In the genomic region with DNA sequence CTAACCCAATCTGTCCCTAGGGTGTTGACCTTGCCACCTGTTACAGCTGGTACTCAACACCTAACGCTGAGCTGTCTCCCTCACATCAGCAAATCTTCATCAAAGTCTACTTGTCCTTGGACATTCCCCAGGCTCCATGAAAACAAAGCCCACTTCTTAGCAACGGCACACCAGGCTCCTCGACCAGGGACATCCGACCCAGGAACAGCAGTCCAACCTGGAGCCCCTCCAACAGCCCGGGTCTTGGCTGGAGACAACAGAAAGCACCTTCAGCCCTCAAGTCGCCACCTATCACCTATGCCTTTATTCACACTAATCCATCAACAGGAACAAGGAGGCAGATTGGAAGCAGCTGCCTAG, we compare ENCODE assay signal across 15 mouse cellular contexts.
DNase-seq lines count a peak whose midpoint lies in the region; ATAC-seq and TF ChIP-seq lines count a peak whose summit lies in the region.
"Had no signal": no experiment of that assay in that cellular context is flagged by ENCODE, and none has a peak within 500 bp of the region (broad histone marks: within the 10 kb centered on the region; RNA-seq: fewer than 3 reads in every experiment).

No protein-coding gene starts in this region.

- no peak for TF ChIP-seq EP300 in lung, postnatal 0 days (IDR thresholded peaks at IDR 0.05)

- no peak overlapping the region for H3K4me2 ChIP-seq in forebrain, embryonic 15.5 days (replicated peaks)
- H3K4me2 ChIP-seq in forebrain, postnatal 0 days (ENCODE audit: low read depth): no peak overlapping the region
- no peak overlapping the region for H3K4me2 ChIP-seq in lung, postnatal 0 days (replicated peaks; ENCODE audit: low read depth, low read length)
- H3K4me2 ChIP-seq: stomach, embryonic 15.5 days had no signal

- peaks cover 19% of the 10 kb centered on the region for H3K4me1 ChIP-seq in forebrain, embryonic 15.5 days
- 0 out of 2 replicates have a peak, but pooled peaks cover 8% of the 10 kb centered on the region for H3K4me1 ChIP-seq in forebrain, postnatal 0 days (ENCODE audit: insufficient read depth)
- peaks cover 14% of the 10 kb centered on the region for H3K4me1 ChIP-seq in lung, postnatal 0 days (ENCODE audit: insufficient read depth, low read depth, low read length)

- TF ChIP-seq CTCF in forebrain, postnatal 0 days (IDR thresholded peaks at IDR 0.05; ENCODE audit: low read depth): no peak
- no peak for TF ChIP-seq CTCF in lung, postnatal 0 days (IDR thresholded peaks at IDR 0.05)

- H3K27me3 ChIP-seq in forebrain, embryonic 15.5 days: no peaks in the 10 kb centered on the region
- H3K27me3 ChIP-seq in forebrain, postnatal 0 days (ENCODE audit: insufficient read depth, low read length): no peaks in the 10 kb centered on the region
- H3K27me3 ChIP-seq in lung, postnatal 0 days (replicated peaks; ENCODE audit: insufficient read depth, low read length): no peaks in the 10 kb centered on the region
- H3K27me3 ChIP-seq: Patski; stomach, embryonic 15.5 days had no signal

- no peaks in the 10 kb centered on the region for H3K9me3 ChIP-seq in forebrain, embryonic 15.5 days
- no peaks in the 10 kb centered on the region for H3K9me3 ChIP-seq in forebrain, postnatal 0 days (ENCODE audit: low read length)
- H3K9me3 ChIP-seq in lung, postnatal 0 days (ENCODE audit: low read length): no peaks in the 10 kb centered on the region
- H3K9me3 ChIP-seq: stomach, embryonic 15.5 days had no signal

- 71% methylated on average over 6 of the region's 6 CpGs for WGBS in forebrain, embryonic 15.5 days
- WGBS in forebrain, postnatal 0 days: 57% methylated on average over 6 of the region's 6 CpGs
- 55% methylated on average over 6 of the region's 6 CpGs for WGBS in lung, postnatal 0 days

- H3K36me3 ChIP-seq in forebrain, embryonic 15.5 days: no peaks in the 10 kb centered on the region
- no peaks in the 10 kb centered on the region for H3K36me3 ChIP-seq in forebrain, postnatal 0 days (ENCODE audit: insufficient read depth)
- H3K36me3 ChIP-seq in lung, postnatal 0 days (ENCODE audit: insufficient read depth, low read length): 0 out of 2 replicates have a peak, but pooled peaks cover 5% of the 10 kb centered on the region

- ATAC-seq in forebrain, embryonic 15.5 days (replicated peaks): no peak
- ATAC-seq in forebrain, postnatal 0 days: no peak
- ATAC-seq in lung, postnatal 0 days: peak; percentile 8; the same call in 1 of the 2 replicates
- ATAC-seq: CD4-positive, CD25-positive, alpha-beta regulatory T cell, adult 4 months; forebrain, embryonic 16.5 days; Patski had no signal

- no peak overlapping the region for H3K4me3 ChIP-seq in forebrain, embryonic 15.5 days
- no peak overlapping the region for H3K4me3 ChIP-seq in forebrain, postnatal 0 days (ENCODE audit: low read depth, low read length)
- no peak overlapping the region for H3K4me3 ChIP-seq in lung, postnatal 0 days (ENCODE audit: low read depth, low read length)
- H3K4me3 ChIP-seq: stomach, embryonic 15.5 days had no signal

- no peak for DNase-seq in forebrain, postnatal 0 days
- no peak for DNase-seq in lung, postnatal 0 days (ENCODE audit: low spot score)
- no peak for DNase-seq in lung, adult 18-20 months
- peak; percentile 76 for DNase-seq in gastrocnemius, postnatal 10 days
- peak; percentile 92 for DNase-seq in skeletal muscle tissue, adult 2 months (ENCODE audit: low read depth, low spot score)
- DNase-seq in testis, postnatal 14 days (ENCODE audit: low spot score): no peak
- DNase-seq: adrenal gland, adult 8-10 months; kidney, postnatal 36 days; lung, postnatal 36 days; right cerebral cortex, postnatal 14 days had no signal

- H3K27ac ChIP-seq in forebrain, embryonic 15.5 days (replicated peaks): peak overlapping the region; percentile 72
- no peak overlapping the region for H3K27ac ChIP-seq in forebrain, postnatal 0 days (ENCODE audit: low read depth, low read length)
- H3K27ac ChIP-seq in lung, postnatal 0 days (ENCODE audit: low read length): no peak overlapping the region
- H3K27ac ChIP-seq: stomach, embryonic 15.5 days had no signal

- H3K9ac ChIP-seq in forebrain, embryonic 15.5 days (replicated peaks): no peak overlapping the region
- H3K9ac ChIP-seq in forebrain, postnatal 0 days: no peak overlapping the region
- no peak overlapping the region for H3K9ac ChIP-seq in lung, postnatal 0 days (replicated peaks; ENCODE audit: low read depth)
- H3K9ac ChIP-seq: stomach, embryonic 15.5 days had no signal

Comparison
In these comparisons a context has a peak if more than half of its experiments do, and no peak if none do; other contexts are left out.
1. DNase-seq: peak in gastrocnemius, postnatal 10 days (single experiment) and skeletal muscle tissue, adult 2 months (single experiment); none in forebrain, postnatal 0 days (single experiment), lung, postnatal 0 days (single experiment), lung, adult 18-20 months (0 of 2) and testis, postnatal 14 days (single experiment).